Mouse (Mus musculus): Measurements from ENCODE around the gene Hhipl1.

Gene Hhipl1

DNA sequence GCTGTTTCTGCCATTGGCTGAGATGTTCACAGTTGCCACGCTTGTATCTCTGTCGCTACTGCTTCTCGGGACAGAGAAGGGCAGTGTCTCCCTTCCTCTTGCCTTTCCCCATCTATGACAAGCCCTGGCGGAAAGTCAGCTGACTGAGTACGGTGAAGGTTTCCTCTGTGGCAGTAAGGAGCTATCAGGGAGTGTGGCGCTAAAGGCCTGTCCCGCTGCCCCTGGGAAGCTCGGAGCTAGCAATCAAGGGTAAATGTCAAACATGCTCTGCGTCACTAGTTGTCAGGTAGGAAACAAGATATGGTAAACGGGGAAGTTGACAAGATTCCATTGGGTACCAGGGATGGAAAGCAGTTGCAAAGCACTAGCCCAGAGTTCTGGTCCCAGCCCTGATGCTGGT lies 9.7 kb downstream of the Hhipl1 start:
- DNase-seq = no peak

- DNase-seq = no peak
Observed at GRCm38 (mm10) chr12:108316655-108317054, 10.6 kb downstream of the Hhipl1 start.

DNA sequence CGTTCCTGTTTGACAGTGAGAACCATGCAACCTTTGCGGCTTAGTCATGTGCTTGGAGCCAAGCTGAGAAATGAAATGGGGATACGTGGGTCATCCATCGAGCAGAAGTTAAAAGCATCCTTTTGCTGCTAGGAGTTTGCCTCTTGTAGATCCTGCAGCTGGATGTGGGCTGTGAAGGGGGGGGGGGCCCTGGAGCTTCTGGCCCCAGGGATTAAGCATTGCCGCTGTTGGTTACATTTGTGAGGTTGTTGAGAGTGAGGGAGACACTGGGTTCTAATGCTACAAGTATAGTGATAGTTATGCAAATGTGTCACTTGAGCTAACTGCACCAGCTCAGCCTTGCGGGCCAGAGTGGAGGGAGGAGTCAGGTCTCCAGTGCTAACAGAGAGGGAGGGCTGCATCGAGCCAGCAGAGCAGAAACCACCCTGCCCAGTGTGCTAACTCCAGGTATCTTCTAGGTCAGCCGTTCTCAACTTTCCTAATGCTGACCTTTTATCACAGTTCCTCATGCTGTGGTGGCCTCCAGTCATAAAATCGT lies 11.2 kb downstream of the Hhipl1 start:
- DNase-seq = no peak

GRCm38 (mm10) chr12:108317826-108318430 lies 11.9 kb downstream of the Hhipl1 start:
- DNase-seq = no peak

DNA sequence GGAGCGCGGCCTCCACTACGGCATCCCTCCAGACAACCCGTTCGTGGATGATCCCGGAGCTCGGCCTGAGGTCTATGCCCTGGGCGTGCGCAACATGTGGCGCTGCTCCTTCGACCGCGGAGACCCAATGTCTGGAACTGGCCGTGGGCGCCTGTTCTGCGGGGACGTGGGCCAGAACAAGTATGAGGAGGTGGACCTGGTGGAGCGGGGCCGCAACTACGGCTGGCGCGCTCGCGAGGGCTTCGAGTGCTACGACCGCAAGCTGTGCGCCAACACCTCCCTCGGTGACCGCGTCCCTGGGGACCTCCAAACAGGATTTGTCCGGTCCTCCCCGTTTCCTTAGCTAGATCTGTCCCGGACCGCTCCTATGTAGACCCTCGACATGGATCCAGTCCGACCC lies 12.4 kb downstream of the Hhipl1 start:
- no peak for DNase-seq

DNA sequence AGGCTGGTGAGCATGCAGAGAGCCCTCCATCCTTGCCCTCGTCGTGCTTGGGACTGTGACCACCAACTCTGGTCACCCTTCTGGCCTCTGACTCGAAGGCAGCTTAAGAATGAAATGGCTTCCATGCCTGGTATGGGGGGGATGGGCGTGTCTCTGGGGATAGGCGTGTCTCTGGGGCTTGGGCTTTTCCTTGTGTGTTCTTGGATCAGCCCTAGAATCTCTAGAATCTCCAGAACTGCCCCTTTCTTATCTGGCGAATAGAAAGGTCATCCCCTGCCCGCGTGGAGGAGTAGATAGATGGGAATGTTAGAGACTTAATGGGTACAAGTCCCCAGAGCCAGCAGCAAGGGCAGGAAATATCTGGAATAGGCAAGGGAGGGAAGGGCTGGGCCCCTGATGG lies 14.0 kb downstream of the Hhipl1 start:
- no peak for DNase-seq

- no peak for DNase-seq
Observed at GRCm38 (mm10) chr12:108326401-108326800, 20.3 kb downstream of the Hhipl1 start.

GRCm38 (mm10) chr12:108327889-108328491 lies 21.9 kb downstream of the Hhipl1 start:
- no peak for DNase-seq

- DNase-seq = peak; percentile 85
Observed at GRCm38 (mm10) chr12:108333056-108333455, 27.0 kb downstream of the Hhipl1 start.

- DNase-seq = no peak
Observed at GRCm38 (mm10) chr12:108333481-108333882, 27.4 kb downstream of the Hhipl1 start.

DNA sequence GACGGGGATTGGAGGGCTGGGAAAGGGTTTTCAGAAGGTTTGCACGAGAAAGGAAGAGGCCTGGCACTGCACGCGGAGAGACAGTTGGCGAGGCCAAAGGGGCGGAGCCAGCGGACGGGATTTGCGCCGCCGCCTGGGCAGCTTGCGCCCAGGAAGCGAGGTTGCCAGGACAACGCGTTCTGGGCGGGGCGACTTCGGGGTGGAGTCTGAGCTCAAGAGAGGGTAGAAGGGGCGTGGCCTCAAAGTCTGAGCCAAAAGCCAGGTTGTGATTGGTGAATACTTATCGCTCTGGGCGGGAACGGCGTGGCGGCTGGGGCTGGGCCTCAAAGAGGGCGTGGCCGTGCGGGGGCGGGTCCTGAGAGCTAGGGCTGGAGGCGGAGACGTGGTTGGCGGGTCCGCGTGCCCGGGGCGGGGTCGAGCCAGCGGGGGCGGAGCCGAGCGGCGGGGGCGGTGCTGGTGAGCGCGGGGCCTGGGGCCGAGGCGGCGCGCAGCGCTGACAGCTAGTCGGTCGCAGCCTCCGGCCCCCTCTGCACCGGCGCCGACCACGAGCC lies 27.9 kb downstream of the Hhipl1 start, which contains the start of gene Cyp46a1:
TSS of gene Cyp46a1 (plus strand) at position 487 of the 551 bp plus-strand sequence.
- DNase-seq = peak; percentile 99

DNA sequence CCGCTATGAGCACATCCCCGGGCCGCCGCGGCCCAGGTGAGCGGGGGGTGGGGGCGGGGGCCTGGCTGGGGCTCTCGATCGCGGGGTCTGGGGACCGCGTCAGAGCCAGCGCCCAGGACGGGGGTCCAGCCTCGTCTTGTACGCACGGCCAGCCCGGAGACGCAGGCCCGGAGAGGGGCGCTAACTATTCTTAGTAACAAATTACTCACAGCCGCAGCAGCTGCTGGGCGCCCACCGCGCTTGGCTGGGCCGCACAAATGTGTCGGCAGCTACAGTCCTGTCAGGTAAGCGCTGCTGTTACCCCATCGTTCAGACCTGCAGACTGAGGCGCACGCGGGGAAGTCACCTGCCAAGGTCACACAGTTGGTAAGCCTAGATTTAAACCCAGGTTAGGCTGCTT lies 28.5 kb downstream of the Hhipl1 start:
- DNase-seq = no peak

- DNase-seq = no peak
Observed at GRCm38 (mm10) chr12:108338572-108339190, 32.6 kb downstream of the Hhipl1 start.

- no peak for DNase-seq
Observed at GRCm38 (mm10) chr12:108348151-108348550, 42.1 kb downstream of the Hhipl1 start.

GRCm38 (mm10) chr12:108349026-108349425 lies 43.0 kb downstream of the Hhipl1 start:
- no peak for DNase-seq

DNA sequence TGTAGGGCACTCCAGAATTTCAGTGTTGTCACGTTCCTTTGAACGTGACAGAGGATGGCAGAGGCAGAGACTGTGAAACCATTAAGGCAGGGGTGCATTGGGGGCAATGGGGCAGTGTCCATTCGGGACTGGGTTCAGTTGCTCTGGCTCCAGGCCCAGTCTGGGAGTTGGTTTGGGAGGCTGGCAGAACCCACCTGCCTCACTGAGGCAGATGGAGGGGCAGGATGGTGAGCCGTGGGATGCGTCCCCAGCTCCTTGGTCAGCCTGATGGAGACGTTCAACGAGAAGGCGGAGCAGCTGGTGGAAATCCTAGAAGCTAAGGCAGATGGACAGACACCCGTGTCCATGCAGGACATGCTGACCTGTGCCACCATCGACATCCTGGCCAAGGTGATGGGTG lies 44.9 kb downstream of the Hhipl1 start:
- no peak for DNase-seq

GRCm38 (mm10) chr12:108352371-108353136 lies 46.5 kb downstream of the Hhipl1 start:
- no peak for DNase-seq

- peak; percentile 91 for DNase-seq
Observed at GRCm38 (mm10) chr12:108354284-108354683, 48.2 kb downstream of the Hhipl1 start.

DNA sequence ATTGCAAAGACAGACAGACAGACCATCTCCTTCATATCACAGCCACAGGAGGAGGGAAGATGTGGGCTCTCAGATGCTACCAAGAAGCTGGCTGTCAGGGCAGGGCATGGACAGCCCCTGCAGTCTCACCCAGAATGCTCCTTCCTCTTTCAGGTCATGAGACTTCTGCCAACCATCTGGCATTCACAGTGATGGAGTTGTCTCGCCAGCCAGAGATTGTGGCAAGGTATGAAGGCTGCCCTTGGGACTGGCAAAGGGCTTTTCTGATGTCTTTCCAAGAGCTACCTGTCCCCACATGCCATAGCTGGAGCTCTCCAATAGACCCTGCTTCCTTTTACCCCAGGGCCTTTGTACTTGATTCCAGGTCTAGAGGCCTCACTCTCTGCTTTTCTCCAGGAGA lies 49.2 kb downstream of the Hhipl1 start:
- peak; percentile 73 for DNase-seq

DNA sequence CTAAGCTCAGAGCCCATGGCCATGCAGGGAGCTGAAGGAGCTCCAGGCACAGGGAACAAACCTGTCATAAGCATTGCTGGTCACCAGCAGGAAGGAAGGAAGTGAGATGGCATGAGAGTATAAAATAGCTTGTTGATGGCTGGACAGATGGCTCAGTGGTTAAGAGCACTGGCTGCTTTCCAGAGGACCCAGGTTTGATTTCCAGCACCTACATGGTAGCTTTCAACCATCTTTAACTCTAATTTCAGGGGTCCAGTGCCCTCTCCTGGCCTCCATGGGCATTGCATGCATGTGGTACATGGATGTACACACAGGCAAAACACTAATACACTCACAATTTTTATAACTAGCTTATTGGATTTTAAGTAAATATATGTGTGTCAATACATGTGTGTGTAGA lies 49.9 kb downstream of the Hhipl1 start:
- DNase-seq = no peak

DNA sequence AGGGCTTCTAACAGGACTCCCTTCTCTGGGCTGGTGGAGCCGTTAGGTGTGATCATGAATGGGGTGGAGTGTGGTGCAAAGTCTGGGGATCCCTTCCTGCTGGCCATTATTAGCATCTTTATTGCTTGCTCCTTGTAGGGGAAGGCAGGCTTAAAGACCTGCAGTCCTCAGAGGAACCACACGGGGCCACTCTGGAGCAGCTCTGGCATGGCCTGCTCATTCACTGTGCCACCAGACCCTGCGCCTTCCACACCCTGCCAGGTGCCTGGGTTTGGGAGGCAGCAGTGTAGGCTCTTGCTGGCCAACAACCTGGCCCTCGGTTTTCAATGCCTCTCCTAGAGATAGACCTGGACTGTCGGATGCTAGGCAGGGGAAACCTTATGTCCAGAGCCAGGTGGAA lies 57.7 kb downstream of the Hhipl1 start:
- DNase-seq = peak; percentile 95

DNA sequence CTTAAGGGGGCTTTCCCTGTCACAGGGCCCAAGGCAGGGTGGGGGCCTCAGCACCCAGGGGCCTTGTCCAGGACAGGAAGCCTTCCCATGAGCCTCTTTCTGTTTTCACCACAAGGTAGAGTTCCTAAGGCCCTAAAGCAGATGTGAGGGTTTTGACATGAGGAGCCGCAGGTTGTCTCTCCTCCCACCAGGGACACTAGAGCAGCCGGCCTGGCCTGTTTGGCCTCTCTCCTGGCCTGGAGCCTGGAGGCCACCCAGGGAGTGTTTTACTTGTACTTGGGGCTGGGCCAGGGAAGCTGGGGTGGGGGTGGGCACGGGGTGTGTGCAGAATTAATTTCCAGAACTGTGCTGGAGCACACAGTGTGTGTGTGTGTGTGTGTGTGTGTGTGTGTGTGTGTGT lies 59.3 kb downstream of the Hhipl1 start:
- no peak for DNase-seq

- DNase-seq = no peak
Observed at GRCm38 (mm10) chr12:108365868-108366267, 59.8 kb downstream of the Hhipl1 start.

All from cerebellum, adult 8-10 months (tissue).